Mouse (Mus musculus) heart, embryonic 11.5 days (tissue): ENCODE results near the gene Tnfrsf8. TPM values are rescaled to one million over a fixed set of nuclear protein-coding genes. Genes with fewer than 3 reads are reported as not detected.
"Not testable (repeated sequence)": the region's sequence is repeated elsewhere in the genome, so short reads cannot be mapped to it uniquely, and the experiment has no call there.

ENCODE experiments used
- ATAC-seq: fragments of 200-750 bp; cut with Nextera tagmentation; replicated peaks from 2 replicates; pipeline ENCODE4 v1.8.0; 2017; ENCODE audit warnings: moderate library complexity; ENCODE audit not compliant: insufficient number of reproducible peaks, low FRiP score, low TSS enrichment
- H3K27ac ChIP-seq: fragments of 300-500 bp; sonication (generic); 2 replicates; pipeline ENCODE4 v1.5.1; 2014; ENCODE audit warnings: mild to moderate bottlenecking, low read depth, low read length
- H3K27me3 ChIP-seq: fragments of 300-500 bp; sonication (generic); 2 replicates; pipeline ENCODE4 v1.6.1; 2014; ENCODE audit warnings: mild to moderate bottlenecking, low read length, mixed read lengths; ENCODE audit not compliant: control insufficient read depth, insufficient read depth
- H3K36me3 ChIP-seq: fragments of 300-500 bp; sonication (generic); 2 replicates; pipeline ENCODE4 v1.6.1; 2014; ENCODE audit warnings: mild to moderate bottlenecking, low read length, moderate library complexity, mixed read lengths; ENCODE audit not compliant: control insufficient read depth, insufficient read depth
- H3K4me1 ChIP-seq: fragments of 300-500 bp; sonication (generic); 2 replicates; pipeline ENCODE4 v1.6.1; 2014; ENCODE audit warnings: low read length; ENCODE audit not compliant: control insufficient read depth, insufficient read depth
- H3K4me2 ChIP-seq: fragments of 300-500 bp; sonication (generic); 2 replicates; pipeline ENCODE4 v1.6.1; 2014; ENCODE audit warnings: mild to moderate bottlenecking, moderate library complexity
- H3K4me3 ChIP-seq: fragments of 300-500 bp; sonication (generic); 2 replicates; pipeline ENCODE4 v1.5.1; 2014; ENCODE audit warnings: low read depth, low read length
- H3K9ac ChIP-seq: fragments of 300-500 bp; sonication (generic); 2 replicates; pipeline ENCODE4 v1.6.1; 2014; ENCODE audit warnings: mild to moderate bottlenecking, low read depth, low read length, moderate library complexity
- H3K9me3 ChIP-seq: fragments of 300-500 bp; sonication (generic); replicated peaks from 2 replicates; pipeline ENCODE4 v1.6.1; 2016; ENCODE audit warnings: low read length; ENCODE audit not compliant: control insufficient read depth
- WGBS: fragments of 180-500 bp; shearing (Covaris S2); extraction: QIAGEN DNeasy Blood & Tissue Kit; methylation state at CpG from one replicate; pipeline ENCODE4 v1.1.7; 2014; ENCODE audit not compliant: insufficient replicate concordance; 5-methylcytosine and 5-hydroxymethylcytosine counted together
- polyA plus RNA-seq: library from polyadenylated mRNA; unstranded; fragments of >200 nt; fragmentation: Nextera tagmentation; extraction: Ambion mirVana; gene quantifications from 2 replicates; pipeline ENCODE4 v1.2.1, GENCODE M21; 2014

Tnfrsf8 gene
- polyA plus RNA-seq, 1 experiment from 2014 or later = 0.04 TPM

GRCm38 (mm10) chr4:145316708-145317107 lies 1.7 kb upstream of the Tnfrsf8 start:
- Histone ChIP-seq H3K4me3 (no peak overlapping the region), H3K9me3 (no peaks in the 10 kb centered on the region), H3K36me3 (no peaks in the 10 kb centered on the region), H3K9ac (no peak overlapping the region), H3K27ac (no peak overlapping the region), H3K27me3 (peaks cover 22% of the 10 kb centered on the region), H3K4me1 (no peaks in the 10 kb centered on the region), H3K4me2 (no peak overlapping the region)
- ATAC-seq = no peak
- 79% methylated on average over 5 of the region's 5 CpGs for WGBS

- no peaks in the 10 kb centered on the region for H3K4me1 ChIP-seq
- WGBS = 52% methylated on average over 4 of the region's 4 CpGs
- no peak for ATAC-seq
Measured at GRCm38 (mm10) chr4:145313966-145314365, 998 bp downstream of the Tnfrsf8 start.

GRCm38 (mm10) chr4:145313256-145313655 lies 1.7 kb downstream of the Tnfrsf8 start:
- Histone ChIP-seq H3K36me3 (no peaks in the 10 kb centered on the region), H3K4me3 (no peak overlapping the region), H3K27me3 (peaks cover 22% of the 10 kb centered on the region), H3K9me3 (no peaks in the 10 kb centered on the region), H3K9ac (no peak overlapping the region), H3K4me2 (no peak overlapping the region), H3K27ac (no peak overlapping the region), H3K4me1 (no peaks in the 10 kb centered on the region)
- ATAC-seq = no peak
- WGBS = 82% methylated on average over 3 of the region's 3 CpGs

More at GRCm38 (mm10) chr4:145313966-145314365, 998 bp downstream of the Tnfrsf8 start:
- H3K27ac ChIP-seq = no peak overlapping the region
- H3K9ac ChIP-seq = no peak overlapping the region
- H3K36me3 ChIP-seq = no peaks in the 10 kb centered on the region
- no peak overlapping the region for H3K4me2 ChIP-seq
- peaks cover 22% of the 10 kb centered on the region for H3K27me3 ChIP-seq
- H3K9me3 ChIP-seq = no peaks in the 10 kb centered on the region
- no peak overlapping the region for H3K4me3 ChIP-seq

GRCm38 (mm10) chr4:145312530-145312929 lies 2.4 kb downstream of the Tnfrsf8 start:
- H3K4me3 ChIP-seq = no peak overlapping the region
- peaks cover 22% of the 10 kb centered on the region for H3K27me3 ChIP-seq
- no peak overlapping the region for H3K4me2 ChIP-seq
- no peaks in the 10 kb centered on the region for H3K9me3 ChIP-seq
- ATAC-seq = no peak
- no peak overlapping the region for H3K9ac ChIP-seq
- no peaks in the 10 kb centered on the region for H3K4me1 ChIP-seq
- 61% methylated on average over 7 of the region's 7 CpGs for WGBS
- no peak overlapping the region for H3K27ac ChIP-seq
- no peaks in the 10 kb centered on the region for H3K36me3 ChIP-seq

- Histone ChIP-seq H3K27me3 (peaks cover 18% of the 10 kb centered on the region), H3K27ac (no peak overlapping the region), H3K4me3 (no peak overlapping the region), H3K9ac (no peak overlapping the region), H3K4me1 (no peaks in the 10 kb centered on the region), H3K36me3 (no peaks in the 10 kb centered on the region), H3K4me2 (no peak overlapping the region), H3K9me3 (no peaks in the 10 kb centered on the region)
- ATAC-seq = no peak
- 74% methylated on average over 2 of the region's 2 CpGs for WGBS
Measured at GRCm38 (mm10) chr4:145310859-145311258, 4.1 kb downstream of the Tnfrsf8 start.

DNA sequence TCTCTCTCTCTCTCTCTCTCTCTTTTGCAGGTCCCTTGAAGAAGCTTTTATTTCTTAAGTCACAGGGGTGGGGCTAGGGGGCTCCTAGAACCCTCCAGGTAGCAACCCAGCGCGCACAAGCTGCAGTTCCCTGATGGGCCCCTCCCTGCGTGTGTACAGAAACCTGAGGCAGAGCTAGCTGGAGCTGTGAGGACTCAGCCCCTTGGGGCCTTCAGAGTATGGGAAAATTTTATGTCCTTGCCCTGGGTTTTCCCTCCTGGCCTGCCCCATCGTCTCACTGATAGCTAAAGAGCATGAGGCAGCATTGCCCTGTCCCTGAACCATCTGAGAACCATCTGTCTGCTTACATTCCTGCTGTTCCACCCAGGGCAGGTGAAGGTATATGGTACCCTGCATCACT lies 8.5 kb downstream of the Tnfrsf8 start:
- no peak overlapping the region for H3K9ac ChIP-seq
- no peaks in the 10 kb centered on the region for H3K36me3 ChIP-seq
- no peak for ATAC-seq
- no peaks in the 10 kb centered on the region for H3K27me3 ChIP-seq
- no peak overlapping the region for H3K27ac ChIP-seq
- H3K4me2 ChIP-seq = no peak overlapping the region
- H3K4me3 ChIP-seq = no peak overlapping the region
- no peaks in the 10 kb centered on the region for H3K9me3 ChIP-seq
- H3K4me1 ChIP-seq = no peaks in the 10 kb centered on the region
- 27% methylated on average over 4 of the region's 4 CpGs for WGBS

- H3K36me3 ChIP-seq, H3K4me2 ChIP-seq, H3K4me1 ChIP-seq, ATAC-seq, H3K4me3 ChIP-seq, H3K27me3 ChIP-seq, H3K9me3 ChIP-seq, H3K27ac ChIP-seq, H3K9ac ChIP-seq: not testable (repeated sequence)
- 57% methylated on average over 2 of the region's 2 CpGs for WGBS
Measured at GRCm38 (mm10) chr4:145305661-145306362, 9.2 kb downstream of the Tnfrsf8 start.

DNA sequence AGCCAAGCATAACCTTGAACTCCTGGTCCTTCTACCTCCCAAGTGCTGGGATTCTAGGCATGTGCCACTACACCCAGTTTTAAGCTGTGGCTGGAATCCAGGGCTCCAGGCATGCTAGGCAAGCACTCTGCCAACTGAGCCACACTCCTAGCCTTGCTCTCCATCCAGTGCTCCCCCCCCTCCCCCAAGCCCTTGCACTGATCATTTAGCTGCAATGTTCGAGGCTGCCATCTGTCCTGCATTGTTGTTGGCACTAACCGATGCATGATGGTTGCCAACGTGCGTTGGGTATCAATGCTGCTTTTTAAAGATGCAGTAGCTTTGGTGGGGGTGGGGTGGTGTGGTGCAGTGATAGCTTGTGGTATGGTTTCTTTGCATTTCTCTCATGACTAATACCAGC lies 10.9 kb downstream of the Tnfrsf8 start:
- H3K36me3 ChIP-seq = no peaks in the 10 kb centered on the region
- no peak for ATAC-seq
- H3K9me3 ChIP-seq = no peaks in the 10 kb centered on the region
- no peak overlapping the region for H3K4me2 ChIP-seq
- H3K9ac ChIP-seq = no peak overlapping the region
- 82% methylated on average over 4 of the region's 4 CpGs for WGBS
- no peak overlapping the region for H3K27ac ChIP-seq
- H3K27me3 ChIP-seq = no peaks in the 10 kb centered on the region
- H3K4me1 ChIP-seq = no peaks in the 10 kb centered on the region
- H3K4me3 ChIP-seq = no peak overlapping the region

GRCm38 (mm10) chr4:145302106-145302505 lies 12.9 kb downstream of the Tnfrsf8 start:
- Histone ChIP-seq H3K9ac (no peak overlapping the region), H3K4me3 (no peak overlapping the region), H3K4me2 (no peak overlapping the region), H3K4me1 (no peaks in the 10 kb centered on the region), H3K36me3 (no peaks in the 10 kb centered on the region), H3K27me3 (no peaks in the 10 kb centered on the region), H3K9me3 (no peaks in the 10 kb centered on the region), H3K27ac (no peak overlapping the region)
- ATAC-seq = no peak
- WGBS = 71% methylated on average over 3 of the region's 3 CpGs
